Mouse (Mus musculus) hindbrain, embryonic 11.5 days (tissue): ENCODE data around the gene Ly6f. TPM values are rescaled to one million over a fixed set of nuclear protein-coding genes. Genes with fewer than 3 reads are reported as not detected.
"Not testable (repeated sequence)": the region's sequence is repeated elsewhere in the genome, so short reads cannot be mapped to it uniquely, and the experiment has no call there.

Source experiments
- ATAC-seq: fragments of 200-750 bp; cut with Nextera tagmentation; 2 replicates; pipeline ENCODE4 v1.8.0; 2017; ENCODE audit warnings: mild to moderate bottlenecking, moderate TSS enrichment, moderate library complexity; ENCODE audit not compliant: low FRiP score
- DNase-seq: peaks from one replicate; pipeline ENCODE4 v3.0.0-alpha.2; 2015; ENCODE audit warnings: low spot score
- H3K27ac ChIP-seq: fragments of 300-500 bp; sonication (generic); 2 replicates; pipeline ENCODE4 v1.5.1; 2014; ENCODE audit warnings: mild to moderate bottlenecking, low read depth, low read length
- H3K27me3 ChIP-seq: fragments of 300-500 bp; sonication (generic); 2 replicates; pipeline ENCODE4 v1.6.1; 2014; ENCODE audit warnings: mild to moderate bottlenecking, low read length, moderate library complexity, mixed read lengths; ENCODE audit not compliant: control insufficient read depth, insufficient read depth
- H3K36me3 ChIP-seq: fragments of 300-500 bp; sonication (generic); 2 replicates; pipeline ENCODE4 v1.6.1; 2014; ENCODE audit warnings: mild to moderate bottlenecking, low read length, moderate library complexity, mixed read lengths; ENCODE audit not compliant: control insufficient read depth, insufficient read depth
- H3K4me1 ChIP-seq: fragments of 300-500 bp; sonication (generic); replicated peaks from 2 replicates; pipeline ENCODE4 v1.6.1; 2014; ENCODE audit warnings: low read length, mixed read lengths; ENCODE audit not compliant: control insufficient read depth, insufficient read depth
- H3K4me2 ChIP-seq: fragments of 300-500 bp; sonication (generic); replicated peaks from 2 replicates; pipeline ENCODE4 v1.6.1; 2014; ENCODE audit warnings: mild to moderate bottlenecking, low read depth, low read length
- H3K4me3 ChIP-seq: fragments of 300-500 bp; sonication (generic); 2 replicates; pipeline ENCODE4 v1.5.1; 2014; ENCODE audit warnings: low read depth, low read length
- H3K9ac ChIP-seq: fragments of 300-500 bp; sonication (generic); 2 replicates; pipeline ENCODE4 v1.6.1; 2014; ENCODE audit warnings: low read depth, low read length
- H3K9me3 ChIP-seq: fragments of 300-500 bp; sonication (generic); 2 replicates; pipeline ENCODE4 v1.6.1; 2016; ENCODE audit warnings: low read length; ENCODE audit not compliant: control insufficient read depth
- WGBS: fragments of 180-500 bp; shearing (Covaris S2); extraction: QIAGEN DNeasy Blood & Tissue Kit; methylation state at CpG from one replicate; pipeline ENCODE4 v1.1.7; 2014; 5-methylcytosine and 5-hydroxymethylcytosine counted together
- polyA plus RNA-seq: library from polyadenylated mRNA; unstranded; fragments of >200 nt; fragmentation: Nextera tagmentation; extraction: Ambion mirVana; gene quantifications from 2 replicates; pipeline ENCODE4 v1.2.1, GENCODE M21; 2014

Ly6f gene
- polyA plus RNA-seq, 1 experiment from 2014 or later = not detected

GRCm38 (mm10) chr15:75268916-75269829 lies 952 bp downstream of the Ly6f start:
- ATAC-seq = no peak
- no peak overlapping the region for H3K9ac ChIP-seq
- H3K4me2 ChIP-seq = no peak overlapping the region
- DNase-seq = no peak
- no peak overlapping the region for H3K4me3 ChIP-seq
- WGBS = 79% methylated on average over 5 of the region's 5 CpGs
- no peaks in the 10 kb centered on the region for H3K4me1 ChIP-seq
- H3K36me3 ChIP-seq = no peaks in the 10 kb centered on the region
- H3K9me3 ChIP-seq = no peaks in the 10 kb centered on the region
- no peaks in the 10 kb centered on the region for H3K27me3 ChIP-seq
- H3K27ac ChIP-seq = no peak overlapping the region

GRCm38 (mm10) chr15:75270169-75270568 lies 1.9 kb downstream of the Ly6f start:
- Histone ChIP-seq H3K4me1 (no peaks in the 10 kb centered on the region), H3K27ac (no peak overlapping the region), H3K9ac (no peak overlapping the region), H3K4me3 (no peak overlapping the region), H3K9me3 (no peaks in the 10 kb centered on the region), H3K36me3 (no peaks in the 10 kb centered on the region), H3K4me2 (no peak overlapping the region), H3K27me3 (no peaks in the 10 kb centered on the region)
- ATAC-seq = no peak
- DNase-seq = no peak

GRCm38 (mm10) chr15:75270691-75271362 lies 2.6 kb downstream of the Ly6f start:
- ATAC-seq = no peak
- WGBS = 79% methylated on average over 3 of the region's 3 CpGs

GRCm38 (mm10) chr15:75271426-75271825 lies 3.2 kb downstream of the Ly6f start:
- Histone ChIP-seq H3K27me3 (no peaks in the 10 kb centered on the region), H3K4me2 (no peak overlapping the region), H3K9me3 (no peaks in the 10 kb centered on the region), H3K4me3 (no peak overlapping the region), H3K4me1 (no peaks in the 10 kb centered on the region), H3K27ac (no peak overlapping the region), H3K9ac (no peak overlapping the region), H3K36me3 (no peaks in the 10 kb centered on the region)
- DNase-seq = no peak
- WGBS = 77% methylated on average over 1 of the region's 1 CpGs
- ATAC-seq = no peak

More at GRCm38 (mm10) chr15:75270691-75271362, 2.6 kb downstream of the Ly6f start:
- Histone ChIP-seq H3K9ac (no peak overlapping the region), H3K4me1 (no peaks in the 10 kb centered on the region), H3K27me3 (no peaks in the 10 kb centered on the region), H3K27ac (no peak overlapping the region), H3K4me3 (no peak overlapping the region), H3K9me3 (no peaks in the 10 kb centered on the region), H3K36me3 (no peaks in the 10 kb centered on the region), H3K4me2 (no peak overlapping the region)
- DNase-seq = no peak

- Histone ChIP-seq H3K27me3 (no peaks in the 10 kb centered on the region), H3K9me3 (no peaks in the 10 kb centered on the region), H3K4me2 (no peak overlapping the region), H3K4me3 (no peak overlapping the region), H3K4me1 (no peaks in the 10 kb centered on the region), H3K27ac (no peak overlapping the region), H3K9ac (no peak overlapping the region), H3K36me3 (no peaks in the 10 kb centered on the region)
- 74% methylated on average over 3 of the region's 3 CpGs for WGBS
- no peak for DNase-seq
- no peak for ATAC-seq
Measured at GRCm38 (mm10) chr15:75271891-75272290, 3.7 kb downstream of the Ly6f start.

GRCm38 (mm10) chr15:75281991-75282390 lies 13.8 kb downstream of the Ly6f start:
- H3K27ac ChIP-seq, H3K9me3 ChIP-seq, ATAC-seq, H3K36me3 ChIP-seq, DNase-seq, H3K4me3 ChIP-seq, H3K4me2 ChIP-seq, H3K9ac ChIP-seq, H3K27me3 ChIP-seq, H3K4me1 ChIP-seq: not testable (repeated sequence)
- 73% methylated on average over 5 of the region's 5 CpGs for WGBS

- DNase-seq, H3K4me2 ChIP-seq, H3K27me3 ChIP-seq, H3K9me3 ChIP-seq, H3K4me3 ChIP-seq, H3K36me3 ChIP-seq, H3K4me1 ChIP-seq, H3K9ac ChIP-seq, ATAC-seq, H3K27ac ChIP-seq: not testable (repeated sequence)
- 85% methylated on average over 4 of the region's 4 CpGs for WGBS
Measured at GRCm38 (mm10) chr15:75286512-75286911, 18.3 kb downstream of the Ly6f start.

- no peak for DNase-seq
- Histone ChIP-seq H3K36me3 (no peaks in the 10 kb centered on the region), H3K27me3 (no peaks in the 10 kb centered on the region), H3K27ac (no peak overlapping the region), H3K4me1 (no peaks in the 10 kb centered on the region), H3K4me3 (no peak overlapping the region), H3K4me2 (no peak overlapping the region), H3K9me3 (no peaks in the 10 kb centered on the region), H3K9ac (no peak overlapping the region)
- no peak for ATAC-seq
- WGBS = 88% methylated on average over 1 of the region's 1 CpGs
Measured at GRCm38 (mm10) chr15:75292377-75292776, 24.2 kb downstream of the Ly6f start.
